Mouse (Mus musculus) limb, embryonic 10.5 days (tissue): Measurements from ENCODE around the gene Gmnn. TPM values are rescaled to one million over a fixed set of nuclear protein-coding genes. Genes with fewer than 3 reads are reported as not detected.

Source experiments
- DNase-seq: peaks from one replicate; pipeline ENCODE4 v3.0.0-alpha.2; 2017; ENCODE audit warnings: low spot score
- H3K27ac ChIP-seq: fragments of 300-500 bp; sonication (generic); 2 replicates; pipeline ENCODE4 v1.5.1; 2016; ENCODE audit warnings: mild to moderate bottlenecking
- H3K27me3 ChIP-seq: fragments of 300-500 bp; sonication (generic); 2 replicates; pipeline ENCODE4 v1.6.1; 2016; ENCODE audit warnings: low read depth, mild to moderate bottlenecking; ENCODE audit not compliant: poor library complexity, severe bottlenecking
- H3K36me3 ChIP-seq: fragments of 300-500 bp; sonication (generic); 2 replicates; pipeline ENCODE4 v1.6.1; 2016; ENCODE audit warnings: mild to moderate bottlenecking, moderate library complexity
- H3K4me1 ChIP-seq: fragments of 300-500 bp; sonication (generic); 2 replicates; pipeline ENCODE4 v1.6.1; 2016
- H3K4me3 ChIP-seq: fragments of 300-500 bp; sonication (generic); 2 replicates; pipeline ENCODE4 v1.5.1; 2016; ENCODE audit warnings: mild to moderate bottlenecking, moderate library complexity
- H3K9me3 ChIP-seq: fragments of 300-500 bp; sonication (generic); replicated peaks from 2 replicates; pipeline ENCODE4 v1.6.1; 2016; ENCODE audit warnings: mild to moderate bottlenecking
- WGBS: fragments of 180-500 bp; shearing (Covaris S2); methylation state at CpG from one replicate; pipeline ENCODE4 v1.1.7; 2016; 5-methylcytosine and 5-hydroxymethylcytosine counted together
- polyA plus RNA-seq: library from polyadenylated mRNA; unstranded; fragments of >200 nt; fragmentation: Nextera tagmentation; extraction: Ambion mirVana; gene quantifications from 2 replicates; pipeline ENCODE4 v1.2.1, GENCODE M21; 2016

Gene Gmnn
- polyA plus RNA-seq, 1 experiment from 2014 or later = 170 TPM

- Histone ChIP-seq H3K36me3 (no peaks in the 10 kb centered on the region), H3K27me3 (no peaks in the 10 kb centered on the region), H3K27ac (no peak overlapping the region), H3K4me1 (peaks cover 20% of the 10 kb centered on the region), H3K9me3 (no peaks in the 10 kb centered on the region), H3K4me3 (no peak overlapping the region)
- DNase-seq = no peak
- 88% methylated on average over 9 of the region's 9 CpGs for WGBS
Observed at GRCm38 (mm10) chr13:24714360-24714885, 47.3 kb downstream of the Gmnn start.

- peak; percentile 91 for DNase-seq
- H3K9me3 ChIP-seq = no peaks in the 10 kb centered on the region
- H3K36me3 ChIP-seq = no peaks in the 10 kb centered on the region
- peak overlapping the region; percentile 32 for H3K4me3 ChIP-seq
- 10% methylated on average over 16 of the region's 16 CpGs for WGBS
- H3K27me3 ChIP-seq = no peaks in the 10 kb centered on the region
- peak overlapping the region; percentile 72 for H3K27ac ChIP-seq
- H3K4me1 ChIP-seq = peaks cover 20% of the 10 kb centered on the region
Observed at GRCm38 (mm10) chr13:24713434-24714000, 48.2 kb downstream of the Gmnn start.

GRCm38 (mm10) chr13:24712581-24713130, 49.1 kb downstream of the Gmnn start:
- Histone ChIP-seq H3K36me3 (no peaks in the 10 kb centered on the region), H3K27ac (no peak overlapping the region), H3K4me3 (no peak overlapping the region), H3K4me1 (peaks cover 17% of the 10 kb centered on the region), H3K27me3 (no peaks in the 10 kb centered on the region), H3K9me3 (no peaks in the 10 kb centered on the region)
- 85% methylated on average over 7 of the region's 7 CpGs for WGBS
- DNase-seq = no peak

GRCm38 (mm10) chr13:24710968-24711367, 50.8 kb downstream of the Gmnn start:
- WGBS = 60% methylated on average over 7 of the region's 7 CpGs
- DNase-seq = no peak
- no peaks in the 10 kb centered on the region for H3K9me3 ChIP-seq
- H3K27ac ChIP-seq = no peak overlapping the region
- H3K36me3 ChIP-seq = no peaks in the 10 kb centered on the region
- no peak overlapping the region for H3K4me3 ChIP-seq
- H3K27me3 ChIP-seq = no peaks in the 10 kb centered on the region
- peaks cover 14% of the 10 kb centered on the region; the same call in 1 of the 2 replicates for H3K4me1 ChIP-seq

DNA sequence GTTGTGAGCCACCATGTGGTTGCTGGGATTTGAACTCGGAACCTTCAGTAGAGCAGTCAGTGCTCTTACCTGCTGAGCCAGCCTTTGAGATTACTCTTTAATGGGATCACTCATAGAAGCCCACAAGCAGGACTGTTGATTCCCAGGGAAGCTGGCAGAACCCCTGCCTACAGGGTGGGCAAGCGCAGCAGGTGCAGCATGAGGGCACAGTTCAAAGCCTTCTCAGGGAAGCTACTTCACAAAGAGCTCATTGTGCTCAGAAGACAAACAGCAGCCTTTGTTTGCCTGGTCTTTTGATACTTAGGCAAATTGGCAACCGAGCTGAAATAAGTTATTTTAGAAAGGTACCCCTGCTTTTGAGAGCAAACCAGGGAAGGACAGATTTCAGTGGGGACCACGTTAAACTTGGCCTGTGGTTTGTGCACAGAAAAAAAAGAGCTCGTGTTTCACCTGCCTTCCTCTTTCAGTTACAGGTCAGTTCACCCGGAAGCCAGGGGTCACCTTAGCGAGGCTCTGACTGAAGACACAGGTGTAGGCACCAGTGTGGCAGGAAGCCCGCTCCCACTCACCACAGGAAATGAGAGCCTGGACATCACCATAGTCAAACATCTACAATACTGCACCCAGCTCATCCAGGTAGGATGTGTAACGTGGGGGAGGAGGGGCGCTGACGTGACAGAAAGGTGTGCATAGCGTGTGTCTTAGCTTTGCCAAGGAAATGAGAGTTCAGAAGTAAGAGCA, 51.9 kb downstream of the Gmnn start:
- 84% methylated on average over 12 of the region's 12 CpGs for WGBS
- no peak for DNase-seq

DNA sequence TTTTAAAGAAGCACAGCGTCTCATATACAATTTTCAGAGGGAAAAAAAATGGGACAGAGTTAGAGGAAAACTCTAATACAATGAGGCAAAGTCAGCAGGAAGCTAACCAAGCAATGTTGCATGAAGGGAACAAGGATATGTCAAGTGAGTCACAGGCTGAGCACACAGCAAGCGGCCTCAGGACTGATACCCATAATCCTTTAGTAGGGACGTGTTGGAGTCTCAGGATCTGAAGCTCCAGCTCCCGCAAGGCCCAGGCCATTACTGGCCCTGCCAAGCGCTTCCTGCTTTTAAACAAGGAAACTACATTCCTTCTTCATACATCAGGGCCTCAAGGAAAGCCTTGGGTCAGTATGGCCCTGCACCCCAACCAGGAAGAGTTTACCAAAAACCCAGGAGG, 59.6 kb downstream of the Gmnn start:
- WGBS = 85% methylated on average over 5 of the region's 5 CpGs
- Histone ChIP-seq H3K4me1 (peaks cover 2% of the 10 kb centered on the region; the same call in 1 of the 2 replicates), H3K27me3 (no peaks in the 10 kb centered on the region), H3K9me3 (no peaks in the 10 kb centered on the region), H3K4me3 (no peak overlapping the region), H3K36me3 (no peaks in the 10 kb centered on the region), H3K27ac (no peak overlapping the region)
- no peak for DNase-seq

More for the DNA sequence above, 51.9 kb downstream of the Gmnn start:
- no peak overlapping the region for H3K4me3 ChIP-seq
- H3K27me3 ChIP-seq = no peaks in the 10 kb centered on the region
- H3K9me3 ChIP-seq = no peaks in the 10 kb centered on the region
- peaks cover 14% of the 10 kb centered on the region; the same call in 1 of the 2 replicates for H3K4me1 ChIP-seq
- H3K36me3 ChIP-seq = no peaks in the 10 kb centered on the region
- no peak overlapping the region for H3K27ac ChIP-seq

Other genes with a start within 250 kb of the Gmnn start
- 0.36 and 0.90 TPM in 2 replicates for gene Ripor2, start 179.7 kb downstream of the Gmnn start, polyA plus RNA-seq
- not detected in 2 replicates for gene Armh2, start 20.7 kb downstream of the Gmnn start, polyA plus RNA-seq
- gene BC005537, start 39.7 kb upstream of the Gmnn start, polyA plus RNA-seq = 10.0 and 12.5 TPM in 2 replicates
- 61.4 and 64.2 TPM in 2 replicates for gene Acot13, start 69.6 kb upstream of the Gmnn start, polyA plus RNA-seq
- gene Tdp2, start 69.8 kb upstream of the Gmnn start, polyA plus RNA-seq = 74.4 and 74.5 TPM in 2 replicates
- gene D130043K22Rik, start 83.2 kb upstream of the Gmnn start, polyA plus RNA-seq = 0.09 TPM in 1 of 2 replicates, not detected in the other
- gene Aldh5a1, start 175.7 kb upstream of the Gmnn start, polyA plus RNA-seq = 4.7 and 5.6 TPM in 2 replicates
- 0.13 and 0.91 TPM in 2 replicates for gene Gpld1, start 181.2 kb upstream of the Gmnn start, polyA plus RNA-seq